Mouse (Mus musculus) heart, embryonic 16.5 days (tissue): ENCODE measurements around the gene Gm10717. TPM values are rescaled to one million over a fixed set of nuclear protein-coding genes. Genes with fewer than 3 reads are reported as not detected.
A peak's percentile ranks its signal among the peaks of the same experiment; 100 is the strongest.
"Not testable (repeated sequence)": the region's sequence is repeated elsewhere in the genome, so short reads cannot be mapped to it uniquely, and the experiment has no call there.

Experiments used
- ATAC-seq: fragments of 200-750 bp; cut with Nextera tagmentation; replicated peaks from 2 replicates; pipeline ENCODE4 v1.8.0; 2017; ENCODE audit warnings: moderate number of reproducible peaks; ENCODE audit not compliant: insufficient read depth, low FRiP score; ENCODE audit errors: extremely low read depth
- H3K27ac ChIP-seq: fragments of 300-500 bp; sonication (generic); 2 replicates; pipeline ENCODE4 v1.5.1; 2014; ENCODE audit warnings: mild to moderate bottlenecking, low read length, control low read depth, moderate library complexity
- H3K27me3 ChIP-seq: fragments of 300-500 bp; sonication (generic); 2 replicates; pipeline ENCODE4 v1.6.1; 2014; ENCODE audit warnings: low read length, mixed read lengths; ENCODE audit not compliant: control insufficient read depth, insufficient read depth
- H3K36me3 ChIP-seq: fragments of 300-500 bp; sonication (generic); 2 replicates; pipeline ENCODE4 v1.6.1; 2014; ENCODE audit not compliant: control insufficient read depth, insufficient read depth
- H3K4me1 ChIP-seq: fragments of 300-500 bp; sonication (generic); 2 replicates; pipeline ENCODE4 v1.6.1; 2014; ENCODE audit warnings: low read length, mixed read lengths; ENCODE audit not compliant: control insufficient read depth, insufficient read depth
- H3K4me2 ChIP-seq: fragments of 300-500 bp; sonication (generic); 2 replicates; pipeline ENCODE4 v1.6.1; 2014; ENCODE audit warnings: low read depth, mild to moderate bottlenecking, control low read depth, low read length
- H3K4me3 ChIP-seq: fragments of 300-500 bp; sonication (generic); 2 replicates; pipeline ENCODE4 v1.5.1; 2014; ENCODE audit warnings: mild to moderate bottlenecking, control low read depth, low read length
- H3K9ac ChIP-seq: fragments of 300-500 bp; sonication (generic); 2 replicates; pipeline ENCODE4 v1.6.1; 2014; ENCODE audit warnings: low read length, control low read depth
- H3K9me3 ChIP-seq: fragments of 300-500 bp; sonication (generic); replicated peaks from 2 replicates; pipeline ENCODE4 v1.6.1; 2016; ENCODE audit warnings: low read length; ENCODE audit not compliant: control insufficient read depth
- WGBS: fragments of 180-500 bp; shearing (Covaris S2); extraction: QIAGEN DNeasy Blood & Tissue Kit; methylation state at CpG from one replicate; pipeline ENCODE4 v1.1.7; 2014; 5-methylcytosine and 5-hydroxymethylcytosine counted together
- polyA plus RNA-seq: library from polyadenylated mRNA; unstranded; fragments of >200 nt; fragmentation: Nextera tagmentation; extraction: Ambion mirVana; gene quantifications from 2 replicates; pipeline ENCODE4 v1.2.1, GENCODE M21; 2015

Gm10717 gene
- 0.38 TPM in 1 of 2 replicates, not detected in the other for polyA plus RNA-seq

GRCm38 (mm10) chr9:3024912-3025467 lies at the start of gene Gm10717:
Gm10717 (plus strand) TSS chr9:3025417.
- not testable (repeated sequence) for H3K4me3 ChIP-seq, H3K27me3 ChIP-seq, H3K9ac ChIP-seq, H3K27ac ChIP-seq, H3K4me2 ChIP-seq, H3K36me3 ChIP-seq, H3K9me3 ChIP-seq, ATAC-seq, H3K4me1 ChIP-seq
- 70% methylated on average over 12 of the region's 12 CpGs for WGBS

- not testable (repeated sequence) for H3K27ac ChIP-seq, H3K4me2 ChIP-seq, ATAC-seq, H3K27me3 ChIP-seq, H3K4me3 ChIP-seq, H3K9me3 ChIP-seq, H3K36me3 ChIP-seq, H3K4me1 ChIP-seq, H3K9ac ChIP-seq
- 62% methylated on average over 12 of the region's 12 CpGs for WGBS
These were observed 24.7 kb upstream of the Gm10717 start, which contains the start of gene Gm10722 for GRCm38 (mm10) chr9:3000445-3000972. Gm10722 (plus strand) TSS chr9:3000922.

DNA sequence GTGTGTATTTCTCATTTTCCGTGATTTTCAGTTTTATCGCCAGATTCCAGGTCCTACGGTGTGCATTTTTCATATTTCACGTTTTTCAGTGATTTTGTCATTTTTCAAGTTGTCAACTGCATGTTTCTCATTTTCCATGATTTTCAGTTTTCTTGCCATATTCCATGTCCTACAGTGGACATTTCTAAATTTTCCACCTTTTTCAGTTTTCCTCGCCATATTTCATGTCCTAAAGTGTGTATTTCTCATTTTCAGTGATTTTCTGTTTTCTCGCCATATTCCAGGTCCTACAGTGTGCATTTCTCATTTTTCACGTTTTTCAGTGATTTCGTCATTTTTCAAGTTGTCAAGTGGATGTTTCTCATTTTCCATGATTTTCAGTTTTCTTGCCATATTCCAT lies 24.2 kb upstream of the Gm10717 start:
- WGBS = 61% methylated on average over 8 of the region's 8 CpGs
- not testable (repeated sequence) for H3K36me3 ChIP-seq, H3K4me1 ChIP-seq, H3K27ac ChIP-seq, H3K9me3 ChIP-seq, H3K9ac ChIP-seq, ATAC-seq, H3K4me3 ChIP-seq, H3K27me3 ChIP-seq, H3K4me2 ChIP-seq

DNA sequence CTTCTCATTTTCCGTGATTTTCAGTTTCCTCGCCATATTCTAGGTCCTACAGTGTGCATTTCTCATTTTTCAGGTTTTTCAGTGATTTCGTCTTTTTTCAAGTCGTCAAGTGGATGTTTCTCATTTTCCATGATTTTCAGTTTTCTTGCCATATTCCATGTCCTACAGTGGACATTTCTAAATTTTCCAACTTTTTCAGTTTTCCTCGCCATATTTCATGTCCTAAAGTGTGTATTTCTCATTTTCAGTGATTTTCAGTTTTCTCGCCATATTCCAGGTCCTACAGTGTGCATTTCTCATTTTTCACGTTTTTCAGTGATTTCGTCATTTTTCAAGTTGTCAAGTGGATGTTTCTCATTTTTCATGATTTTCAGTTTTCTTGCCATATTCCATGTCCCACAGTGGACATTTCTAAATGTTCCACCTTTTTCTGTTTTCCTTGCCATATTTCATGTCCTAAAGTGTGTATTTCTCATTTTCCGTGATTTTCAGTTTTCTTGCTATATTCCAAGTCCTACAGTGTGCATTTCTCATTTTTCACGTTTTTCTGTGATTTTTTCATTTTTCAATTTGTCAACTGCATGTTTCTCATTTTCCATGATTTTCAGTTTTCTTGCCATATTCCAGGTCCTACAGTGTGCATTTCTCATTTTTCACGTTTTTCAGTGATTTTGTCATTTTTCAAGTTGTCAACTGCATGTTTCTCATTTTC lies 23.1 kb upstream of the Gm10717 start:
- ATAC-seq = peak; percentile 78
- WGBS = 55% methylated on average over 8 of the region's 11 CpGs
- not testable (repeated sequence) for H3K9ac ChIP-seq, H3K36me3 ChIP-seq, H3K9me3 ChIP-seq, H3K4me1 ChIP-seq, H3K4me3 ChIP-seq, H3K4me2 ChIP-seq, H3K27ac ChIP-seq, H3K27me3 ChIP-seq

GRCm38 (mm10) chr9:3002794-3003396 lies 22.3 kb upstream of the Gm10717 start, which contains the start of gene Gm11168:
Gm11168 (plus strand) TSS chr9:3003346.
- not testable (repeated sequence) for H3K9ac ChIP-seq, H3K27me3 ChIP-seq, H3K4me2 ChIP-seq, H3K4me3 ChIP-seq, ATAC-seq, H3K36me3 ChIP-seq, H3K27ac ChIP-seq, H3K9me3 ChIP-seq, H3K4me1 ChIP-seq
- 59% methylated on average over 6 of the region's 14 CpGs for WGBS

DNA sequence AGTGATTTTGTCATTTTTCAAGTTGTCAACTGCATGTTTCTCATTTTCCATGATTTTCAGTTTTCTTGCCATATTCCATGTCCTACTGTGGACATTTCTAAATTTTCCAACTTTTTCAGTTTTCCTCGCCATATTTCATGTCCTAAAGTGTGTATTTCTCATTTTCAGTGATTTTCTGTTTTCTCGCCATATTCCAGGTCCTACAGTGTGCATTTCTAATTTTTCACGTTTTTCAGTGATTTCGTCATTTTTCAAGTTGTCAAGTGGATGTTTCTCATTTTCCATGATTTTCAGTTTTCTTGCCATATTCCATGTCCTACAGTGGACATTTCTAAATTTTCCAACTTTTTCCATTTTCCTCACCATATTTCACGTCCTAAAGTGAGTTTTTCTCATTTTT lies 19.0 kb upstream of the Gm10717 start:
- H3K36me3 ChIP-seq, H3K4me2 ChIP-seq, H3K4me3 ChIP-seq, H3K4me1 ChIP-seq, ATAC-seq, H3K27ac ChIP-seq, H3K27me3 ChIP-seq, H3K9ac ChIP-seq, H3K9me3 ChIP-seq: not testable (repeated sequence)
- WGBS = 79% methylated on average over 1 of the region's 5 CpGs

DNA sequence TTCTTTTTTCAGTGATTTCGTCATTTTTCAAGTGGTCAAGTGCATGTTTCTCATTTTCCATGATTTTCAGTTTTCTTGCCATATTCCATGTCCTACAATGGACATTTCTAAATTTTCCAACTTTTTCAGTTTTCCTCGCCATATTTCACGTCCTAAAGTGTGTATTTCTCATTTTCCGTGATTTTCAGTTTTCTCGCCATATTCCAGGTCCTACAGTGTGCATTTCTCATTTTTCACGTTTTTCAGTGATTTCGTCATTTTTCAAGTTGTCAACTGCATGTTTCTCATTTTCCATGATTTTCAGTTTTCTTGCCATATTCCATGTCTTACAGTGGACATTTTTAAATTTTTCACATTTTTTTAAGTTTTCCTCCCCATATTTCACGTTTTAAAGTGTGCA lies 18.6 kb upstream of the Gm10717 start:
- WGBS = 72% methylated on average over 8 of the region's 8 CpGs
- ATAC-seq = peak; percentile 53
- H3K9me3 ChIP-seq, H3K9ac ChIP-seq, H3K27ac ChIP-seq, H3K4me3 ChIP-seq, H3K36me3 ChIP-seq, H3K4me1 ChIP-seq, H3K4me2 ChIP-seq, H3K27me3 ChIP-seq: not testable (repeated sequence)

DNA sequence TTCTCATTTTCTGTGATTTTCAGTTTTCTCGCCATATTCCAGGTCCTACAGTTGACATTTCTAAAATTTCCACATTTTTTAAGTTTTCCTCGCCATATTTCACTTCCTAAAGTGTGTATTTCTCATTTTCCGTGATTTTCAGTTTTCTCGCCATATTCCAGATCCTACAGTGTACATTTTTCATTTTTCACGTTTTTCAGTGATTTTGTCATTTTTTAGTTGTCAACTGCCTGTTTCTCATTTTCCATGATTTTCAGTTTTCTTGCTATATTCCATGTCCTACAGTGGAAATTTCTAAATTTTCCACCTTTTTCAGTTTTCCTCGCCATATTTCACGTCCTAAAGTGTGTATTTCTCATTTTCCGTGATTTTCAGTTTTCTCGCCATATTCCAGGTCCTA lies 17.9 kb upstream of the Gm10717 start:
- ATAC-seq, H3K4me2 ChIP-seq, H3K9ac ChIP-seq, H3K27ac ChIP-seq, H3K9me3 ChIP-seq, H3K4me3 ChIP-seq, H3K36me3 ChIP-seq, H3K4me1 ChIP-seq, H3K27me3 ChIP-seq: not testable (repeated sequence)
- 71% methylated on average over 6 of the region's 9 CpGs for WGBS

GRCm38 (mm10) chr9:3009331-3009730 lies 15.9 kb upstream of the Gm10717 start:
- H3K4me3 ChIP-seq, H3K4me1 ChIP-seq, H3K9ac ChIP-seq, H3K27ac ChIP-seq, H3K9me3 ChIP-seq, H3K36me3 ChIP-seq, H3K27me3 ChIP-seq, H3K4me2 ChIP-seq: not testable (repeated sequence)
- WGBS = no CpG with 5 or more reads among the region's 5 CpGs
- ATAC-seq = peak; percentile 38; the same call in 1 of the 2 replicates
